Mouse (Mus musculus) kidney, adult 2 months (tissue): ENCODE data around the gene Ptpro.

ENCODE experiments used
- CTCF ChIP-seq: fragments of 200-500 bp; conservative IDR thresholded peaks from 2 replicates; pipeline ENCODE4 v1.5.1; 2011; ENCODE audit warnings: low read depth, mild to moderate bottlenecking, control low read depth, low read length, moderate library complexity, mixed read lengths; ENCODE audit not compliant: insufficient read depth, insufficient read length
- POLR2A ChIP-seq: fragments of 200-500 bp; IDR thresholded peaks from one replicate; pipeline ENCODE4 v1.6.1; 2011; ENCODE audit warnings: low read depth, low read length, control low read depth

DNA sequence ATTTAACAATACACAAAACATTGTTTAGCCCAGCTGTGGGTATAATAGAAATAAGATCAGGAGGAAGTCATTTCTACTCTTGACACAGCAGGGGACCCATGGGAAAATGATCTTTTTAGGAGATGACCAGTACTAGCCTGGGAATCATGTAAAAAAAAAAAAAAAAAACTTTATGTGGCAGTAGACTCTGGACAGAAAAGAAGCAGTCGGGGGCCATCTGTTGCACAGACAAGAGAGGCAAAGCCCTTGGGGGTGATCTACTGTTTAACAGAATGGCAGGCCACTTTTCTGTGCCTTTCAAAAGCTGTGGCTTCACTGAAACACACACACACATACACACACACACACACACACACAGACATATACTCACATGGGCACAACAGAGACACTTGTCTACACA lies 242.7 kb downstream of the Ptpro start:
- no peak for TF ChIP-seq POLR2A
- no peak for TF ChIP-seq CTCF
